Mouse (Mus musculus) lung, adult 10 weeks (tissue): ENCODE results near the gene Elovl1. TPM values are rescaled to one million over a fixed set of nuclear protein-coding genes. Genes with fewer than 3 reads are reported as not detected.

Source experiments
- polyA plus RNA-seq: library from polyadenylated mRNA; stranded (reverse); fragments of 350-450 nt; fragmentation: Illumina TruSeq; extraction: RNeasy Lipid Tissue Mini Kit (QIAGEN cat#74804); gene quantifications from one replicate; pipeline ENCODE4 v1.2.3, GENCODE M21; 2014; ENCODE audit warnings: low read depth, low replicate concordance; ENCODE audit not compliant: insufficient read depth

Elovl1 gene
- polyA plus RNA-seq = 323 TPM

GRCm38 (mm10) chr4:118427768-118428451, at the start of gene Elovl1:
Elovl1 (plus strand) TSS chr4:118428093.

DNA sequence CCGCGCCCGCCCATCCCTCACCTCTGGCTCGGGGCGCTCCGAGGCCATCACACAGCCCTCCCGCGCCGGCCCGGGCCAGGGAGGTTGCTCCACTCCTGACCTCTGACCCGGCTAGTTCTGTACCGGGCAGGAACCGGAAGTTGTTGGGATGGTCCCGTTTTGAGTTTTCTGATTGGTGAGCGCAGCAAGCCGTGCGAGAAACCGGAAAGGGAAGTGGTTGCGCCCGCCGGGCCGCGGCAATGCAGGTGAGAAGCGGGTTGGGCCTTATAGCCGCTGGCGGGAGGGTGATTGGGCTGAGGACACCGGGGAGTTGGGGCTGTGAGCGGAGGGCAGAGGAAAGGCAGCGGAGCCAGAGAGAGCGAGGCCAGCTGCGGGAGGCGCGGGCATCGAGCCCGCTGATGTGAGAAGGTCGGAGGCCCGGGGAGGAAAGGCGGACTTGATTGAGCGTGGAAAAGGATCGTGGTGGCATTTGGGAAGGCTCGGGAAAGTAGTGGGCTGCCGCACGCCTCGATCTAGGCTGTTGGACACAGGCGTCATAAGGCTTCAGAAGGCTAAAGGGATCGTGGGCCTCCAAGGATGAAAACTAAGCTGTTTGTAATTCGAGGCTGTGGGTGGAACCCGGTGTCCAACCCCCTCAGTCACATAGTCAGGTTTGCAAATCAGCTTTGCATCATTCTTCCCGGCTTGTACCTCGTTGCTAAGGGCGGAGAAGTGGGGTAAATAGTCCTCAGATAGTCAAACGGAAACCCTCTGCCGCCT, 18.6 kb upstream of the Elovl1 start, which contains the start of the genes Szt2 and Med8:
Gene Szt2, minus strand, starts transcription at position 132 of the 759 bp plus-strand sequence.
Gene Med8, plus strand, starts transcription at position 196 of the 759 bp plus-strand sequence.

GRCm38 (mm10) chr4:118436820-118437603, 9.1 kb downstream of the Elovl1 start, which contains the start of gene Cdc20:
Cdc20 (minus strand) TSS chr4:118437352.

DNA sequence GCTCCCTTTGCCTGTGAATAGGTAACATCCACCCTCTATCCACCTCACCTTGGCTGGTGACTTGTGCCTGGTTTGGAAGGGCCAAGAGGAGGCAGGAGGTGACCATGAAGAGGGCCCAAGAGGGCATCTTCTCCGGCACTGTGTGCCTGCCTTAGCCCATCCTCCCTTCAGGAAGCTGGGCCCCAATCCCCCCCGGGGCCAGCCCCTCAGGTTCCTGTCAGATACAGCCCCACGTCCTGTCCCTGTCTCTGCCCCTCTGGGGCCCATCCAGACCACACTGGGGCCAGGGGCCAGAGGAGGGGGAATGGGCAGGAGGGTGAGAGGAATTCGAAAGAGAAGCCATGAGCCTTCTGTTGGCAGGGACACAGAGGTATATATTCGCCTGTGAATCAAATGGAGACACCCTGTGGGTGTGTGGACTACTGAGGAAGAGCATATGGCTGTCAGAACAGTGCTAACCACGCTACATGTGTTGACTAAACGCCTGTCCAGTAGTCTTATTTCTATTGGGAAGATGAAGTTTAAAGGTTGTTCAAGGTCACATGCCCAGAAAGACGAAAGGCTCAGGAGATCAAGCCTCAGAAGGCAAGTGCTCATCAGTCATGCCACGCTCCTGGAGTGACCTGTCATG, 29.6 kb downstream of the Elovl1 start, which contains the start of gene Mpl:
Gene Mpl, minus strand, starts transcription at position 169 of the 631 bp plus-strand sequence.

Other genes with a start within 250 kb of the Elovl1 start
- gene Kdm4a, start 248.1 kb upstream of the Elovl1 start, polyA plus RNA-seq = 12.9 TPM
- 32.3 TPM for gene Ptprf, start 136.7 kb upstream of the Elovl1 start, polyA plus RNA-seq
- gene Szt2, start 18.8 kb upstream of the Elovl1 start, polyA plus RNA-seq = 11.1 TPM
- 49.6 TPM for gene Med8, start 18.8 kb upstream of the Elovl1 start, polyA plus RNA-seq
- 2.9 TPM for gene Cdc20, start 9.3 kb downstream of the Elovl1 start, polyA plus RNA-seq
- 0.10 TPM for gene Mpl, start 29.4 kb downstream of the Elovl1 start, polyA plus RNA-seq
- gene Tie1, start 62.0 kb downstream of the Elovl1 start, polyA plus RNA-seq = 69.8 TPM
- 12.1 TPM for gene 2610528J11Rik, start 98.9 kb downstream of the Elovl1 start, polyA plus RNA-seq
- 11.6 TPM for gene Tmem125, start 116.0 kb downstream of the Elovl1 start, polyA plus RNA-seq
- 2.5 TPM for gene Cfap57, start 192.7 kb downstream of the Elovl1 start, polyA plus RNA-seq
- 50.0 TPM for gene Ebna1bp2, start 192.7 kb downstream of the Elovl1 start, polyA plus RNA-seq
- not detected for gene Olfr62, start 230.9 kb downstream of the Elovl1 start, polyA plus RNA-seq